Mouse (Mus musculus) heart, embryonic 10.5 days (tissue): ENCODE measurements at regions not wholly inside any gene's neighbourhood (a gene's known extent, or its start where the extent isn't known, plus 50 kb on each side); places are given as distances from the start of the nearest gene placed in this dataset.

Experiments
- DNase-seq: peaks from one replicate; pipeline ENCODE4 v3.0.0-alpha.2; 2017; ENCODE audit warnings: low spot score
- H3K27ac ChIP-seq: fragments of 300-500 bp; sonication (generic); 2 replicates; pipeline ENCODE4 v1.5.1; 2016; ENCODE audit warnings: mild to moderate bottlenecking
- H3K27me3 ChIP-seq: fragments of 300-500 bp; sonication (generic); 2 replicates; pipeline ENCODE4 v1.6.1; 2016; ENCODE audit warnings: mild to moderate bottlenecking; ENCODE audit not compliant: poor library complexity, insufficient read depth, severe bottlenecking
- H3K36me3 ChIP-seq: fragments of 300-500 bp; sonication (generic); 2 replicates; pipeline ENCODE4 v1.6.1; 2016; ENCODE audit warnings: mild to moderate bottlenecking, moderate library complexity
- H3K4me1 ChIP-seq: fragments of 300-500 bp; sonication (generic); 2 replicates; pipeline ENCODE4 v1.6.1; 2016; ENCODE audit warnings: mild to moderate bottlenecking
- H3K4me3 ChIP-seq: fragments of 300-500 bp; sonication (generic); 2 replicates; pipeline ENCODE4 v1.5.1; 2016; ENCODE audit warnings: mild to moderate bottlenecking, moderate library complexity
- H3K9me3 ChIP-seq: fragments of 300-500 bp; sonication (generic); 2 replicates; pipeline ENCODE4 v1.6.1; 2016; ENCODE audit warnings: mild to moderate bottlenecking, moderate library complexity
- WGBS: fragments of 180-500 bp; shearing (Covaris S2); methylation state at CpG from one replicate; pipeline ENCODE4 v1.1.7; 2016; 5-methylcytosine and 5-hydroxymethylcytosine counted together

DNA sequence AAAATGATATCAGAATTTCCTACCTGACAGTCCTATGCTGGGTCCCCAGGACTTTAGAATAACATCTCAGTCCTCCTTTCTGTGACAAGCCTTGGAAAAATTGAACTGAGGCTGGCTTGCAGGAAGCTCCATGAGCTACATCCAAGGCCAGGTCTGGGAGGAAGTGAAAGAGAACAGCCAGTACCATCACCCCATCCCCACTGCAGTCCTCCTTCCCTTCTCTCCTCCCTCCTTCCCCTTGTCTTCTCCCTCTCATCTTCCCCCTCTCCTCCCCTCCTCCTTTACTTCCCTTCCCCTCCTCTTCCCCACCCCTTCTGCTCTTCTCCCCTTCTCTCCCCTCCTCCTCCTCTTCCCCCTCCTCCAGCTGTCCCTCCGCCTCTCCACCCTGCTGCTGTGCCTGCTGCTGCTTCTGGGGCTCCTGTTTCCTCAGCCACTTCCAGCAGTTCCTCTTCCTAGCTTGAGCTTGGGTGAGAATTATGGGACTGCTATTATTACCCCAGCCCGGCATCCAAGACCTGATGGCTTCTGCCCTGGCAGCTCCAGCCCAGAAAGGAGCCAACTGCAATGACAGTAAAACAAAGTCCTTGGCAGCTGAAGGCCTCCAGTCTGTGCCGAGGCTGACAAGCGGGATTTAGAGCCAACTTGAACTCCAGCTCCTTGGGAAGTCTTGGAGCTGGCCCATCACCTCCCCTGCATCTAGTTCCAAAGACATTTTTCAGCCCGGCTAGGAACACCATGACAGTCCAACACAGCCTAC, 120.8 kb downstream of the Cdc5l start:
- DNase-seq = no peak
- H3K27me3 ChIP-seq = no peaks in the 10 kb centered on the region
- no peak overlapping the region for H3K4me3 ChIP-seq
- H3K4me1 ChIP-seq = 0 out of 2 replicates have a peak, but pooled peaks cover 3% of the 10 kb centered on the region
- WGBS = 81% methylated on average over 5 of the region's 5 CpGs
- no peaks in the 10 kb centered on the region for H3K36me3 ChIP-seq
- no peaks in the 10 kb centered on the region for H3K9me3 ChIP-seq
- H3K27ac ChIP-seq = no peak overlapping the region

DNA sequence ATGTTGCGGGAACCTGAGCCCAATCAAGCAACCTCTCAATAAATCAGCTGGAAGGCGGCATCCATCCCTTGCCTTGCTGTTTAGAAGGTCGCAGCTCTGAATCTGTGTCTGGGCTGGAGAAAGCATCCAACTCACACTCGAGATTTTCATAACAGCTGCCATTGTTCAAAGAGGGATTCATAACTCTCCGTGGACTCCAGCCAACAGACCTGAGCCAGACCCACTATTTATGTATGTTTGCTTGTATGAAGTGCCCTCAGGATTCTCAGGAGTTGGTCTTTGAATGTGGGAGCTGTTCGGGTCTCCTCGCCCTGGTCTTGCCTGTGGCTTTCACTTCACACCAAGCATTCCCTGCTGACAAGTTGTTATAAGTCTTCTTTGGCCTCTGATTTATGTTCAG, 127.0 kb downstream of the Cdc5l start:
- no peak overlapping the region for H3K27ac ChIP-seq
- H3K27me3 ChIP-seq = no peaks in the 10 kb centered on the region
- no peak overlapping the region for H3K4me3 ChIP-seq
- DNase-seq = no peak
- no peaks in the 10 kb centered on the region for H3K4me1 ChIP-seq
- H3K36me3 ChIP-seq = no peaks in the 10 kb centered on the region
- no peaks in the 10 kb centered on the region for H3K9me3 ChIP-seq
- WGBS = 82% methylated on average over 7 of the region's 7 CpGs

DNA sequence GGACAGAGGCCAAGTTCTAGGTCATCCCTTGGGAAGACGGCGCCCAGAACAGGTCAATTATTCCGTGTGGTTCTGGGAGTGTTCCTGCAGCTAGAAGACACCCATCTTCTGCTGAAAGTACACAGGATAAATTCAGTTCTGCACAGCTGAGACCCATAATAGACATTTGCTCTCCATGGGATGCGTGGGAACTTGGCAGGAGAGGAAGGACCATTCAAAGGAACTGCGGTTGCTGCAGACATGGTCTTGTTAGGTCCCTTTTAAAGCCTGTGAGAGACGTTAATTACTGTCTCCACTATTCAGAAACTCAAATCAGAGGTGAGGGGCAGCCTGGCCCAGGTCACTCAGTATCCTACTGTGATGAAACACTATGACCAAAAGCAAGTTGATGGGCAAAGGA, 130.4 kb downstream of the Cdc5l start:
- no peaks in the 10 kb centered on the region for H3K9me3 ChIP-seq
- 80% methylated on average over 6 of the region's 6 CpGs for WGBS
- H3K27me3 ChIP-seq = no peaks in the 10 kb centered on the region
- H3K27ac ChIP-seq = no peak overlapping the region
- H3K4me3 ChIP-seq = no peak overlapping the region
- no peak for DNase-seq
- H3K36me3 ChIP-seq = no peaks in the 10 kb centered on the region
- peaks cover 7% of the 10 kb centered on the region for H3K4me1 ChIP-seq

DNA sequence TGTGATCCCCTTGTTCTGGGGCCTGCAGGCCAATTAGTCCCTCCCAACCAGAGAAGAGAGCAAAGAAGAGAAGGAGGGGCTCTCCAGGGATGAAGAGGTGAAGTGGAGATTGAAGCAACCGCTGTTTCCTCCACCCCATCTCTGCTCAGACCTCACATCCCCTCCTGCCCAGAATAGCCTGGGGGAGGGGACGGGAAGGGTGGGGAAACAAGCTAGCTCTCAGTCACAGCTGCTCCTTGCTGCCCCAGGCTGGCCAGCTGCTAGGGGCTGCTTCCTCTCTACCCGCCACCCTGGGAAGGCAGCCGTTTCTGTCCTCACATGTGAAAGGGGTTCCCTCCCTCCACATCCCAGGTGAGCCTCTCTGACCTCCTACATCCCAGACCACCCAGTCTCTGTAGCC, 135.2 kb downstream of the Cdc5l start:
- 18% methylated on average over 4 of the region's 4 CpGs for WGBS
- DNase-seq = no peak

DNA sequence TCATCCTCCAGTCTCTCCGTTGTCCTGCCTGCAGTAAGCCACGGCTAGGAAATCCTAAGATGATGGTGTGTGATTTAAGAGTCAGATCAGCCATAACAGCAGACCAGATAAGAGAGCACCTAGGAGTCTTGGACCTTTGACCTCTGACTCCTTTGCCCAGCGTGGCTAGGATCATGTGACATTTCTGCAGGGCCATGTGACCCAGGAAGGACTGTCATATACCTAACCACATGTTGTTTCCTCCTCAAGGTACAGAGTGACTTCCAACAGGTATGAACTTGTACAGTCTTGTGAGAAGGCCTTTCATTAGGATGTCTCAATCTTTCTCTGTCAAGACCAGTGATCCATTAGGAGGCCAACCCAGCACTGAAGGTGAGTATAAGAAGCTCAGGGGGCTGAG, 135.7 kb downstream of the Cdc5l start:
- WGBS = 71% methylated on average over 3 of the region's 3 CpGs
- H3K27ac ChIP-seq = peak overlapping the region; percentile 62
- H3K27me3 ChIP-seq = no peaks in the 10 kb centered on the region
- H3K9me3 ChIP-seq = 0 out of 2 replicates have a peak, but pooled peaks cover 3% of the 10 kb centered on the region
- no peaks in the 10 kb centered on the region for H3K36me3 ChIP-seq
- DNase-seq = no peak
- peaks cover 9% of the 10 kb centered on the region for H3K4me1 ChIP-seq
- H3K4me3 ChIP-seq = no peak overlapping the region

More for the DNA sequence above, 135.2 kb downstream of the Cdc5l start:
- no peak overlapping the region for H3K4me3 ChIP-seq
- peaks cover 9% of the 10 kb centered on the region for H3K4me1 ChIP-seq
- H3K9me3 ChIP-seq = 0 out of 2 replicates have a peak, but pooled peaks cover 3% of the 10 kb centered on the region
- H3K27ac ChIP-seq = peak overlapping the region; percentile 62
- H3K36me3 ChIP-seq = no peaks in the 10 kb centered on the region
- H3K27me3 ChIP-seq = no peaks in the 10 kb centered on the region

DNA sequence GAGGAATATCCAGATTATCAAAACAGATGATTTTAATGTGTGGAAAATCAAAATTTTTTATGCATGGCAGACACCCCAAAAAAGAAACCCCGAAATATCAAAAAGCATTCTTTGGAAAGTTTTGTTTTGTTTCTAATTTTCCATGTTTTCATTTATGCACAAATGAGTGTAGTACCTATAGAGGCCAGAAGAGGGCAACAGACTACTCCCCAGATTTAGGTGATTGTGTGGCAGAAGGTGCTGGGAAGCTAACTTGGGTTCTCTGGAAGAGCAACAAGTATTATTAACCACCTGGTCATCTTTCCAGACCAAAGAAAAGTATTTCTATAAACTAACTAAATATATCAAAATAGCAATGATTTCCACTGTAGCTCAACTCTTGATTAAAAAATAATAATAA, 137.2 kb downstream of the Cdc5l start:
- no peak overlapping the region for H3K4me3 ChIP-seq
- no peaks in the 10 kb centered on the region for H3K27me3 ChIP-seq
- peaks cover 9% of the 10 kb centered on the region for H3K4me1 ChIP-seq
- DNase-seq = no peak
- 78% methylated on average over 1 of the region's 1 CpGs for WGBS
- 0 out of 2 replicates have a peak, but pooled peaks cover 3% of the 10 kb centered on the region for H3K9me3 ChIP-seq
- no peaks in the 10 kb centered on the region for H3K36me3 ChIP-seq
- H3K27ac ChIP-seq = no peak overlapping the region

DNA sequence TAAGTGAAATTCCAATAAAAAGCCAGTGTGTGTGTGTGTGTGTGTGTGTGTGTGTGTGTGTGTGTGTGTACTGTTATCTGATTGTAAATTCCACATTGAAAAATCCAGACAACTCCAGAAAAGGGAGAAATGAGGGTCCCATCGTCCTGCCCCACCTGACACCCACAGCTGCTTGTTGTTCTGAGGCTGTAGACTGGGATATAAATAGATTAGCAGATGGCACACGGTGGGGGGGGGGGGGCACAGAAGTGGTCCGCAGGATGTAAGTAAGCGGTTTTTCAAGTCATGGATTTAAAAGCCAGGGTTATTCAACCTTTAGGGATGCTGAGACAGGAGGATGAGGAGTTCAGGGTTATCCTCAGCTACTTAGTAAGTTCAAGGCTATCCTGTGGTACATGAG, 138.7 kb downstream of the Cdc5l start:
- DNase-seq = no peak
- Histone ChIP-seq H3K27me3 (no peaks in the 10 kb centered on the region), H3K4me3 (no peak overlapping the region), H3K4me1 (peaks cover 9% of the 10 kb centered on the region), H3K27ac (no peak overlapping the region), H3K9me3 (0 out of 2 replicates have a peak, but pooled peaks cover 3% of the 10 kb centered on the region), H3K36me3 (no peaks in the 10 kb centered on the region)
- 54% methylated on average over 4 of the region's 4 CpGs for WGBS

DNA sequence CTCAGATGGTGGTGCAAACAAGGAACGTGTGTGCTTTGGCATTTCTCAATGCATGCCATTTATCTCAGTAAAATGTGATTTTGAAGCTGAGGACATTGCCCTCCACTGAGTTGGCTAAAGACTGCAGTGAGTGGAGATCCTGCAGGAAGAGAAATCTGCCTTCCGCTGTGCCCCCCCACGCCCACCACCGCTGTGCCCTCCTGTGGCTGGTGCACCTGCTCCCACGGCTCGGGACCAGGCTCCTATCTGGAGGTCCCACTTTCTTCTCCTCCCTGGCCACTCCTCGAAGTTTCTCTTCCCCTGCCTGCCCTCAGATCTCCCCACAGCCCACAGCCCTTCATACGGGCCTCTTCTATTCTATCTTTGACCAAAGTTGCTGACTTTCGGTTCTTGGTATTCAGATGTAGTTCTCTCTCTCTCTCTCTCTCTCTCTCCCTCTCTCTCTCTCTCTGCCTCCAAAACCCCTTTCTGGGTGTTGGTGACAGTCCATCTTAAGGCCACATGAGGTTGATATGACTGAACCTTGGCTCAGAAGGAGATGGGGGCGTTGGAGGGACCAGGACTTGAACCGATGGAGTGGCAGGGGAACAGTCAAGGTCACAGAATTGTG, 139.2 kb downstream of the Cdc5l start:
- Histone ChIP-seq H3K4me1 (peaks cover 9% of the 10 kb centered on the region), H3K9me3 (0 out of 2 replicates have a peak, but pooled peaks cover 3% of the 10 kb centered on the region), H3K27me3 (no peaks in the 10 kb centered on the region), H3K4me3 (no peak overlapping the region), H3K27ac (no peak overlapping the region), H3K36me3 (no peaks in the 10 kb centered on the region)
- WGBS = 82% methylated on average over 11 of the region's 11 CpGs
- no peak for DNase-seq

DNA sequence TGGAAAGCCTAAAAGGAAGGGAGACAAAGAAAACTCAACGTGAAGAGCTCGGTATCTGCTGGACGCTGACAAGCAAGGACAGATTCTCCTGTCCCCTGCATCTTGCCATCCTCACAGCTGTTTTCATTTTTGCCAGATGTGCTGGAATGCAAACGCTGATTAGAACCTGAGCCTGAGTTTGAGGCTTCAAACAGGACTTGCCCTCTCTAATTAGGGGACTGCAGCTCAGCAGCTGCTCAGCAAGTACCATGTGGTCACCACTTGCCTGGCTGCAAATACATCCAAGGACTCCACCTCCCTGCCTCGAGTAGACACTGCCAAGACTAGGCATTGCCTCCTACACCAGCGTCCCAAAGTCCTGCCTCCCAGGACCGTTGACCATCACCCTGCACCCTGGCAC, 140.7 kb downstream of the Cdc5l start:
- DNase-seq = no peak
- 0 out of 2 replicates have a peak, but pooled peaks cover 3% of the 10 kb centered on the region for H3K9me3 ChIP-seq
- no peak overlapping the region for H3K27ac ChIP-seq
- no peaks in the 10 kb centered on the region for H3K4me1 ChIP-seq
- no peaks in the 10 kb centered on the region for H3K36me3 ChIP-seq
- no peak overlapping the region for H3K4me3 ChIP-seq
- H3K27me3 ChIP-seq = no peaks in the 10 kb centered on the region
- 74% methylated on average over 7 of the region's 7 CpGs for WGBS

DNA sequence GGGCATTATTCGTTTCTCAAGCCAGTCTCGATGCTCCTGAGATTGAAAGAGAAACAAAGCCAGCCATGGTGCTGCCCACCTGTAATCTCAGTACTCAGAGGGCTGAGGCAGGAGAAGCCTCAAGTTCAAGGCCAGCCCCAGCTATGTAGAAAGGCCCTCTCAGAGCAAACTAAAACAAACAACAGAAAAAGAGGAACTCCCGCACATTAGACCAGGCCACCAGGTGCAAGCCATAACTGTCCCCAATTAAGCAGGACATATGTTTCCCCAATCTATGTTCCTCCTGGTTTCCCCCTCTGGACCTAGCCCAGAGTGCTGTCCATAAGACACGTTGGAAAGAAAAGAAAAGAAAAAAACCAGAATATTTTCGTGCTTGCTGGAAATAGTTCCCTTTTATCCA, 142.5 kb downstream of the Cdc5l start:
- 88% methylated on average over 5 of the region's 5 CpGs for WGBS
- no peak for DNase-seq
- Histone ChIP-seq H3K36me3 (no peaks in the 10 kb centered on the region), H3K4me3 (no peak overlapping the region), H3K27me3 (no peaks in the 10 kb centered on the region), H3K27ac (no peak overlapping the region), H3K4me1 (no peaks in the 10 kb centered on the region), H3K9me3 (no peaks in the 10 kb centered on the region)

DNA sequence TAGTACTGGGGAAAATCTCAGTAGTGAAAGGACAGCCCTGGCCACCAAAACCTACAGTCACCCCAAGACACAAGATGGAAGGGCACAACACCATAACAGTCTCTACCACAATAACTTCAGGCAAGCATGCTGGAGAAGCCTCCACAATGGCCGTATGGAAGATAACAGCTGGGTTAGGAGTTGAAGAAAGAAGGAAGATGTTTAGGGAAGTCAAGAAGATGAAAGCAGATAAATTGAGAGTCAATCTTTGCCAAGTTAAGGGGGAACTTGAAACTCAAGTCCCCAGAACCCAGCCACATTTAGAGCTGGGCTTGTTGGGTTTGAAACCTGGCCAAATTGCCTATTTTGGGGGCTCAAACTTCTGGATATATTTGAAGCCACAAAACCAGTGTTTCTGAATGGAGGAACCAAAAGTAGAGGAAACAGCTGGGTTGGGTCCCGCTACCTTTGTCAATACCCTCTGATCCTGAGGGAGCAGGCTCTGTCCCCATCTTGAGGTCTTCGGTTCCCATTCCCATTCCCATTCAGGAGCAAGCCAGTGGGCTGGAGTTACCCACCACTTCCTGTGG, 147.8 kb downstream of the Cdc5l start:
- no peak overlapping the region for H3K4me3 ChIP-seq
- H3K9me3 ChIP-seq = no peaks in the 10 kb centered on the region
- H3K4me1 ChIP-seq = no peaks in the 10 kb centered on the region
- WGBS = 81% methylated on average over 3 of the region's 3 CpGs
- no peaks in the 10 kb centered on the region for H3K36me3 ChIP-seq
- no peak for DNase-seq
- H3K27ac ChIP-seq = no peak overlapping the region
- H3K27me3 ChIP-seq = no peaks in the 10 kb centered on the region

DNA sequence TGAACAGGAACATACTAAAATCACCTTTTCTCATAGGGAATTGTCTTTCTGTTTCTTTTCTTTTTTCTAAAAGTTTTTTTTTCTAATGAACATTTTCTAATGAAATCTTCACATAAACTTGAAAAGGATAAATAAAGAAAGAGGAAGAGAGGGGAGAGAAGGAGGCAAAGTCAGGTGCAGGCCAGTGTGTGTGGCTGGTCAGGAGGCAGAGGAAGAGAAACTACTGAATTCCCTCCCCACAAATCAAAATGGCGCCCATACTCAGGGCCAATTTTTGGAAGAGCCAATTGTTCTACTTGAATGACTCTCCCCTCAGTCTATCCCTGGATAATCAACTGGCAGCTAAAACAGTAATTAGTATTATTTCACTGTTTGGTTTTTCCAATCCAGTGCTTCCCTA, 152.0 kb downstream of the Cdc5l start:
- Histone ChIP-seq H3K9me3 (no peaks in the 10 kb centered on the region), H3K4me3 (no peak overlapping the region), H3K27me3 (0 out of 2 replicates have a peak, but pooled peaks cover 5% of the 10 kb centered on the region), H3K4me1 (peaks cover 7% of the 10 kb centered on the region; the same call in 1 of the 2 replicates), H3K36me3 (no peaks in the 10 kb centered on the region), H3K27ac (no peak overlapping the region)
- WGBS = 91% methylated on average over 1 of the region's 1 CpGs
- DNase-seq = no peak

DNA sequence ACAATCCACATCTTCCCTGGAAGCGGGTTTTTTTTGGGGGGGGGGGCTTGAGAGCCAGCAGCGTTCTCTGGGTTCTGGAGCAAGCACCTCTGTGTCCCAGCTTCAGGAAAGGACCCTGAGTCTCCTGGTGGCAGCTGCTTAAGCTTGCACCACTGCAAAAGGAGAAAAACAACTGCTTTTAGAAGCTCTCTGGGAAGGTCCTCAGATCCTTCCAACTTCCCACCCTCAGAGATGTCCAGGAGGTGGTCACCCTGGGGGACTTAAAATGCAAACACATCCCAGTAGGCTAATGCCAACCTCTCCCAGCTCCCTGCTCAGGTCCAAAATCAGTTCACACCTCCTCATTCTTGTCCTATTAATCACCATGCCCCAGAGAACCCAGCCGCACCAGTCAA, 153.7 kb downstream of the Cdc5l start:
- Histone ChIP-seq H3K36me3 (no peaks in the 10 kb centered on the region), H3K4me1 (peaks cover 7% of the 10 kb centered on the region; the same call in 1 of the 2 replicates), H3K27ac (0 out of 2 replicates have a peak overlapping the region, but pooled peaks have one; percentile 6), H3K4me3 (no peak overlapping the region), H3K9me3 (no peaks in the 10 kb centered on the region), H3K27me3 (0 out of 2 replicates have a peak, but pooled peaks cover 5% of the 10 kb centered on the region)
- no peak for DNase-seq
- 25% methylated on average over 3 of the region's 3 CpGs for WGBS
